Mouse (Mus musculus): ENCODE measurements around the gene H2-DMb2. TPM values are rescaled to one million over a fixed set of nuclear protein-coding genes. Genes with fewer than 3 reads are reported as not detected.
"Not testable (repeated sequence)": the region's sequence is repeated elsewhere in the genome, so short reads cannot be mapped to it uniquely, and the experiment has no call there.

Gene H2-DMb2
- total and polyA plus RNA-seq, 2 experiments from 2014 or later = 1.0 to 2.4 TPM

DNA sequence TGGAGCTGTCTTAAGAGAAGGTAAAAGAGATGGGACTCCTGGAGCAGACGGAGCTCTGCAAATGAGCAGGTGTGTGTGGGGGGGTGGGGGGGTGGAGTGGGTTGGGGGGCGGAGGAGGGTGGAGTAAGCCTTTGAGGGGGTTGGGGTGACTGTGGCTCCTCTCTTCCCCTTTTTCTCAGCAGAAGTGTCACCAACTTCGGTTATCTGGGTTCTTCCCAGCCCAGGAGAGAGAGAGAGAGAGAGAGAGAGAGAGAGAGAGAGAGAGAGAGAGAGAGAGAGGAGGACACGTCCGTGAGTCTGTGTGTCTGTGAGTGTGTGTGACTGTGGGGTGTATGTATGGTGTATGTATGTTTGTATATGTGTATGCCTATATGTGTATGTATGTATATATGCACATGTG lies 354 bp downstream of the H2-DMb2 start:
- Histone ChIP-seq H3K27ac (ENCODE audit: low read depth, low read length) (no peak overlapping the region), H3K4me2 (ENCODE audit: low read depth) (no peak overlapping the region), H3K4me3 (ENCODE audit: low read depth, low read length) (no peak overlapping the region), H3K27me3 (ENCODE audit: insufficient read depth, low read length) (peaks cover 30% of the 10 kb centered on the region), H3K4me1 (ENCODE audit: insufficient read depth) (no peaks in the 10 kb centered on the region), H3K9me3 (ENCODE audit: low read length) (no peaks in the 10 kb centered on the region), H3K36me3 (ENCODE audit: insufficient read depth) (no peaks in the 10 kb centered on the region), H3K9ac (no peak overlapping the region)
- 64% methylated on average over 5 of the region's 5 CpGs for WGBS
- ATAC-seq = no peak
- no peak for TF ChIP-seq CTCF (IDR thresholded peaks at IDR 0.05; ENCODE audit: low read depth)
- DNase-seq = no peak

DNA sequence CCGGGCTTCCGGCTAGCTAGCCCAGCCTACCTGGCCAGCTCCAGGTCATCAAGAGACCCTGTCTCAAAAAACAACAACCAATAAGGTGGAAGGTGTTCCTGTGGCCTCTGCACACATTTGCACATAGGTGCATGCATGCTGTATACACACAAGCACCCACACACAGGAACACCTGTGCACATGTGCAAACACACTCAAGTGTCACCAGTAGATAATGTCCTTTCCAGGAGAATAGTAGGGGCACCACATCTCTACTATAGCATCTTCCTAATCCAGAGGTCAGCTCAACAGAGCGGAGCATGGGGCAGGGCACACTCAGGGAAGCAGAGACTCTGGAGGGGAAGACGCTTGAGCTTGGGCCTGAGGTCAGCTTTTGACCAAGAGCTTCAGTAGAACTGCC lies 1.1 kb downstream of the H2-DMb2 start:
- H3K4me1 ChIP-seq (ENCODE audit: insufficient read depth); H3K9ac ChIP-seq; ATAC-seq; H3K4me2 ChIP-seq (ENCODE audit: low read depth); H3K4me3 ChIP-seq (ENCODE audit: low read depth, low read length); H3K36me3 ChIP-seq (ENCODE audit: insufficient read depth); H3K27ac ChIP-seq (ENCODE audit: low read depth, low read length); DNase-seq; H3K9me3 ChIP-seq (ENCODE audit: low read length): not testable (repeated sequence)
- peaks cover 22% of the 10 kb centered on the region for H3K27me3 ChIP-seq (ENCODE audit: insufficient read depth, low read length)
- 90% methylated on average over 4 of the region's 4 CpGs for WGBS

DNA sequence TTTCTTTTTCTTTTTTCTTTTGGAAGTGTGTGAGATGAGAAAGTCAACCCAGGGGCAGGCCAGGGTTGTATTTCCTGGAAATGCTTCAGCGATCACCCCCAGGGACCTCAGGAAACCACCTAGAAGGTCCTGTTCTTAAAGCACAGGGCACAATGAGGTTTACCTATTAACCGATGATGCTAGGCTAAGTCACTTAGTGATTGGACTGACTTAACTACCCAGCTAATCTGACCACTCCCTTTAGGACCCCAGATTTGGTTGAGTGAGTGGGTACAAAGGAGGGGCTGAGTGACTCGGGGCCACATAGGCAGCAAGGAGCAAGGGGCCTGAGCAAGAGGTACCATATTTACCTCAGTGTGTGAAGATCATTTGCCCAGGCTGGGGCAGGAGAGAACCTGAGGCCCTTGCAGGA lies 1.9 kb downstream of the H2-DMb2 start:
- DNase-seq (no peak), ATAC-seq (no peak)
- no peak overlapping the region for H3K4me2 ChIP-seq (ENCODE audit: low read depth)
- H3K4me1 ChIP-seq (ENCODE audit: insufficient read depth) = no peaks in the 10 kb centered on the region
- no peaks in the 10 kb centered on the region for H3K36me3 ChIP-seq (ENCODE audit: insufficient read depth)
- no peak overlapping the region for H3K4me3 ChIP-seq (ENCODE audit: low read depth, low read length)
- H3K9me3 ChIP-seq (ENCODE audit: low read length) = no peaks in the 10 kb centered on the region
- H3K9ac ChIP-seq = no peak overlapping the region
- WGBS = 73% methylated on average over 3 of the region's 3 CpGs
- H3K27ac ChIP-seq (ENCODE audit: low read depth, low read length) = no peak overlapping the region
- no peak for TF ChIP-seq CTCF (IDR thresholded peaks at IDR 0.05; ENCODE audit: low read depth)
- peaks cover 15% of the 10 kb centered on the region for H3K27me3 ChIP-seq (ENCODE audit: insufficient read depth, low read length)

DNA sequence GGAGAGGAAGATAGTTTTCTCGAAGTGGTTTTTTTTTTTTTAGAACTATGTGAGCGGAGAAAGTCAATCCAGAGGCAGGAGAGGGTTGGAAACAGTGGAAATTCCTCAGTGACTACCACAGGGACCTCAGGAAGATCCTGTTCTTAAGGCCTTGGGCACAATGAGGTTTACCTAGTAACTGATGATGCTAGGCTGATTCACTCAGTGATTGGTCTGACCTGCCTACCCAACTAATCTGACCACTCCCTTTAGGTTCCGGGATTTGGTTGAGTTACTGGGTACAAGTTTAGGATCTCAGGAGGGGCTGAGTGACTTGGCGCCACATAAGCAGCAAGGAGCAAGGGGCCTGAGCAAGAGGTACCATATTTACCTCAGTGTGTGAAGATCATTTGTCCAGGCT lies 9.8 kb downstream of the H2-DMb2 start, which contains the start of gene H2-DMb1:
Gene H2-DMb1 (plus strand): TSS at position 150 of the 400 bp plus-strand sequence.
- no peaks in the 10 kb centered on the region for H3K9me3 ChIP-seq (ENCODE audit: low read length)
- H3K9ac ChIP-seq = no peak within 1 kb of the TSS
- WGBS = 53% methylated on average over 4 of the region's 4 CpGs
- no peaks in the 10 kb centered on the region for H3K27me3 ChIP-seq (ENCODE audit: insufficient read depth, low read length)
- H3K4me1 ChIP-seq (ENCODE audit: insufficient read depth) = no peaks in the 10 kb centered on the region
- ATAC-seq = peak; percentile 56; the same call in 1 of the 2 replicates
- no peak for TF ChIP-seq CTCF (IDR thresholded peaks at IDR 0.05; ENCODE audit: low read depth)
- no peak within 1 kb of the TSS for H3K4me2 ChIP-seq (ENCODE audit: low read depth)
- H3K27ac ChIP-seq (ENCODE audit: low read depth, low read length) = no peak within 1 kb of the TSS
- no peaks in the 10 kb centered on the region for H3K36me3 ChIP-seq (ENCODE audit: insufficient read depth)
- H3K4me3 ChIP-seq (ENCODE audit: low read depth, low read length) = no peak within 1 kb of the TSS
- DNase-seq = peak; percentile 43

DNA sequence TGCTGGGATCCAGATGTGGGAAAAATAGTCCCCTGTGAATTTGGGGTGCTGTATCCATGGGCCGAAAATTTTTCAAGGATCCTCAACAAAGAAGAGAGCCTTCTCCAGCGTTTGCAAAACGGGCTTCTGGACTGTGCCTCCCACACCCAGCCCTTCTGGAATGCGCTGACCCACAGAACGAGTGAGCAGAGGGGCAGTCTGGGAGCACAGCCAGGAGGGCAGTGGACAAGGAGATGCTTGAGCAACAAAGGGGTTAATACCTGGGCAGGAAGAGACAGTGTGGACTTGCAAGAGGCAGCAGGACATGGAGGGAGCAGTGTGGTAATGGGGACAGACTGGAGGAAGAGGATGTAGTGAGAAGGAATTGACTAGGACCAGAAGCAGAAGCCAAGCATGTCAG lies 12.4 kb downstream of the H2-DMb2 start:
- Histone ChIP-seq H3K9ac (no peak overlapping the region), H3K4me1 (ENCODE audit: insufficient read depth) (no peaks in the 10 kb centered on the region), H3K27ac (ENCODE audit: low read depth, low read length) (no peak overlapping the region), H3K9me3 (ENCODE audit: low read length) (no peaks in the 10 kb centered on the region), H3K36me3 (ENCODE audit: insufficient read depth) (no peaks in the 10 kb centered on the region), H3K4me3 (ENCODE audit: low read depth, low read length) (no peak overlapping the region), H3K27me3 (ENCODE audit: insufficient read depth, low read length) (no peaks in the 10 kb centered on the region), H3K4me2 (ENCODE audit: low read depth) (no peak overlapping the region)
- WGBS = 48% methylated on average over 5 of the region's 5 CpGs
- no peak for TF ChIP-seq CTCF (IDR thresholded peaks at IDR 0.05; ENCODE audit: low read depth)
- no peak for DNase-seq
- no peak for ATAC-seq

DNA sequence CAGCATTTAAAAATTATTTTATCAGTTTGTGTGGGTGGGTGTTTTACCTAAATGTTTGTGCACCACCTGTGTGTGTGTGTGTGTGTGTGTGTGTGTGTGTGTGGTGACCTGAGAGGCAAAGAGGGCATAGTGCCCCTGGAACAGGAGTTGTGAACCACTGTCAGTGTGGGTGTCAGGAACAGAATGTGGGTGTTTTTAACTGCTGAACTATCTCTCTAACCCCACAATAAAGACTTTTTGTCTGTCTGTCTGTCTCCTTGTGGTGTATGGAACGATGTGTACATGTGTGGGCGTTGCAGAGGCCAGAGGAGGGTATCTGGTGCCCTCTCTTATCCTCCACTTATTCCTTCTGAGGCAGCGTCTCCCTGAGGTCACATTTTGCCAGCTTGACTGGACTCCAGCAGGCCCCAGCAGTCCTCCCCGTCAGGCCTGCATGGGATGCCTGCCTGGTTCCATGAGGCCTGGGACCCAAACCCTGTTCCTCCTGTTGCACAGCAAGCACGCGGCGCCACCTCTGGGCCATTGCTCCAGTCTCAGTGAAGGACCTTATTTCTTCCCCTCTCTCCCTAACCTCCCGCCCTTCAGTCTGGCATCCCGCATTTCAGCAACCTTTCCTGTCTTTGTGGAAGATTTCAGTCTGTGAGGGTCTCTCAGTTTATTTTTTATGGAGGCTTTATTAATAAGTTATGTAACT lies 21.2 kb downstream of the H2-DMb2 start:
- DNase-seq = no peak
- Histone ChIP-seq H3K36me3 (ENCODE audit: insufficient read depth) (no peaks in the 10 kb centered on the region), H3K27ac (ENCODE audit: low read depth, low read length) (no peak overlapping the region), H3K4me2 (ENCODE audit: low read depth) (no peak overlapping the region), H3K4me3 (ENCODE audit: low read depth, low read length) (no peak overlapping the region), H3K27me3 (ENCODE audit: insufficient read depth, low read length) (no peaks in the 10 kb centered on the region), H3K9me3 (ENCODE audit: low read length) (no peaks in the 10 kb centered on the region), H3K4me1 (ENCODE audit: insufficient read depth) (no peaks in the 10 kb centered on the region), H3K9ac (no peak overlapping the region)
- 0 out of 2 replicates have a peak, but pooled peaks have one; percentile 20 for TF ChIP-seq CTCF (IDR thresholded peaks at IDR 0.05; ENCODE audit: low read depth)
- no peak for ATAC-seq
- WGBS = 48% methylated on average over 9 of the region's 9 CpGs

DNA sequence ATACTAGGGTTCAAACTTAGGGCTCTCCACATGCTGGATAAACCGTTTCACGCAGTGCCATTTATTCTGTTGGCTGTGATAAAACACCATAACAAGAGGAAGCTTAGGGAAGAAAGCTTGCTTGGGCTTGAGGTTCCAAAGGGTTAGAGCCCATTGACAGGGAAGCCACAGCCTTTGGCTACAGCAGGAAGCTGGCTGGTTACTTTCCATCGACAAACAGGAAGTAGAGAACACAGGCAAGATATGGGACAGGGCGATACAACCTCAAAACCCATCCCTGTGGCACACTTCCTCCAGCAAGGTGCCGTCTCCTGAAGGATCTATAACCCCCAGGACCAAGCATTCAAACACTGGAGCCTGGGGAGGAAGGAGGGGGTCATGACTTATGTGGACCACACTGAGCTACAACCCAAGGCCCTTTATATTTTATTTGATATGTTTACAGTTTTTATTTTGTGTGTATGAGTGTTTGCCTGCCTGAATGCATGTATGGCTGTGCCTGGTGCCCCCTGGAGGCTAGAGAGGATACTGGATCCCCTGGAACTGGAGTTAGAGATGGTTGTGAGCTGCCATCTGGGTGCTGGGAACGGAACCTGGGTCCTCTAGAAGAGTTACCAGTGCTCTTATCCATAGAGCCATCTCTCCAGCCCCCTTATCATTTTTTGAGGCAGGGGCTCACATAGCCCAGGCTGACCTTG lies 22.1 kb downstream of the H2-DMb2 start:
- peak; percentile 23; the same call in 1 of the 2 replicates for TF ChIP-seq CTCF (IDR thresholded peaks at IDR 0.05; ENCODE audit: low read depth)
- ATAC-seq = no peak
- no peaks in the 10 kb centered on the region for H3K27me3 ChIP-seq (ENCODE audit: insufficient read depth, low read length)
- no peak overlapping the region for H3K9ac ChIP-seq
- H3K27ac ChIP-seq (ENCODE audit: low read depth, low read length) = no peak overlapping the region
- H3K4me3 ChIP-seq (ENCODE audit: low read depth, low read length) = no peak overlapping the region
- H3K4me1 ChIP-seq (ENCODE audit: insufficient read depth) = no peaks in the 10 kb centered on the region
- DNase-seq = no peak
- H3K9me3 ChIP-seq (ENCODE audit: low read length) = no peaks in the 10 kb centered on the region
- H3K36me3 ChIP-seq (ENCODE audit: insufficient read depth) = no peaks in the 10 kb centered on the region
- 91% methylated on average over 6 of the region's 6 CpGs for WGBS
- no peak overlapping the region for H3K4me2 ChIP-seq (ENCODE audit: low read depth)

Measured in forebrain, postnatal 0 days (tissue).